In genomic region chr11:105508660-105509038, GRCm38 (mm10) we compare ENCODE assay signal across 16 mouse cellular contexts. TPM values are rescaled to one million over a fixed set of nuclear protein-coding genes. Genes with fewer than 3 reads are reported as not detected.
DNase-seq lines count a peak whose midpoint lies in the region; ATAC-seq and TF ChIP-seq lines count a peak whose summit lies in the region.
"Had no signal": no experiment of that assay in that cellular context is flagged by ENCODE, and none has a peak within 500 bp of the region (broad histone marks: within the 10 kb centered on the region; RNA-seq: fewer than 3 reads in every experiment).

No protein-coding gene starts in this region.

- intact Hi-C loops in heart, postnatal 10 days (cut with DNase I) = loop anchor here (5.0 kb wide), 1 partner anchor 141 kb away; no protein-coding TSS in a partner anchor

- peak overlapping the region; percentile 42 for H3K4me2 ChIP-seq in heart, embryonic 14.5 days (ENCODE audit: low read length)
- peak overlapping the region; percentile 35 for H3K4me2 ChIP-seq in forebrain, embryonic 11.5 days (ENCODE audit: low read depth, low read length, severe bottlenecking)
- peak overlapping the region; percentile 37; the same call in 1 of the 2 replicates for H3K4me2 ChIP-seq in hindbrain, postnatal 0 days (ENCODE audit: low read depth, low read length)
- peak overlapping the region; percentile 47 for H3K4me2 ChIP-seq in neural tube, embryonic 12.5 days (replicated peaks)
- H3K4me2 ChIP-seq: stomach, embryonic 15.5 days had no signal

- H3K9ac ChIP-seq in heart, embryonic 14.5 days (ENCODE audit: low read length) = no peak overlapping the region
- no peak overlapping the region for H3K9ac ChIP-seq in forebrain, embryonic 11.5 days (ENCODE audit: low read length)
- H3K9ac ChIP-seq in hindbrain, postnatal 0 days (replicated peaks; ENCODE audit: low read length) = no peak overlapping the region
- H3K9ac ChIP-seq in neural tube, embryonic 12.5 days = no peak overlapping the region
- H3K9ac ChIP-seq: stomach, embryonic 15.5 days had no signal

- no peaks in the 10 kb centered on the region for H3K27me3 ChIP-seq in heart, embryonic 14.5 days (ENCODE audit: control insufficient read depth, insufficient read depth, low read length)
- no peaks in the 10 kb centered on the region for H3K27me3 ChIP-seq in forebrain, embryonic 11.5 days (ENCODE audit: control insufficient read depth, insufficient read depth, low read length)
- H3K27me3 ChIP-seq in hindbrain, postnatal 0 days (ENCODE audit: insufficient read depth, low read length) = no peaks in the 10 kb centered on the region
- H3K27me3 ChIP-seq in neural tube, embryonic 12.5 days (replicated peaks) = no peaks in the 10 kb centered on the region
- H3K27me3 ChIP-seq: stomach, embryonic 15.5 days had no signal

- peaks cover 43 to 56% of the 10 kb centered on the region in 2 experiments for H3K4me1 ChIP-seq in heart, embryonic 14.5 days (ENCODE audit: control insufficient read depth in 2 of 2, insufficient read depth in 2 of 2, low read length in 2 of 2)
- H3K4me1 ChIP-seq in forebrain, embryonic 11.5 days (replicated peaks; ENCODE audit: control insufficient read depth, insufficient read depth, low read length) = peaks cover 20% of the 10 kb centered on the region
- peaks cover 22% of the 10 kb centered on the region for H3K4me1 ChIP-seq in hindbrain, postnatal 0 days (ENCODE audit: insufficient read depth, low read length)
- peaks cover 30% of the 10 kb centered on the region for H3K4me1 ChIP-seq in neural tube, embryonic 12.5 days

- WGBS in heart, embryonic 14.5 days = 64% methylated on average over 7 of the region's 7 CpGs
- WGBS in forebrain, embryonic 11.5 days = 64% methylated on average over 7 of the region's 7 CpGs
- 46% methylated on average over 7 of the region's 7 CpGs for WGBS in hindbrain, postnatal 0 days
- 54% methylated on average over 7 of the region's 7 CpGs for WGBS in neural tube, embryonic 12.5 days

- H3K4me3 ChIP-seq in heart, embryonic 14.5 days (ENCODE audit: control insufficient read depth in 1 of 2, insufficient read depth in 1 of 2, low read depth in 1 of 2, low read length in 2 of 2) = no peak overlapping the region
- H3K4me3 ChIP-seq in forebrain, embryonic 11.5 days (ENCODE audit: low read depth, low read length) = no peak overlapping the region
- H3K4me3 ChIP-seq in hindbrain, postnatal 0 days (ENCODE audit: low read length) = no peak overlapping the region
- no peak overlapping the region for H3K4me3 ChIP-seq in neural tube, embryonic 12.5 days
- H3K4me3 ChIP-seq: stomach, embryonic 15.5 days had no signal

- TF ChIP-seq CTCF in hindbrain, postnatal 0 days (IDR thresholded peaks at IDR 0.05; ENCODE audit: low read depth) = no peak

- peak overlapping the region in 1 of 2 experiments; percentile 62; a peak in 1 of 4 replicates for H3K27ac ChIP-seq in heart, embryonic 14.5 days (replicated peaks in 1 of 2; ENCODE audit: control insufficient read depth in 1 of 2, insufficient read depth in 1 of 2, low read depth in 2 of 2, low read length in 2 of 2)
- H3K27ac ChIP-seq in forebrain, embryonic 11.5 days (ENCODE audit: low read depth, low read length) = peak overlapping the region; percentile 71; the same call in 1 of the 2 replicates
- peak overlapping the region; percentile 81 for H3K27ac ChIP-seq in hindbrain, postnatal 0 days
- H3K27ac ChIP-seq in neural tube, embryonic 12.5 days = no peak overlapping the region
- H3K27ac ChIP-seq: kidney, postnatal 0 days; stomach, embryonic 15.5 days had no signal

- no peak for ATAC-seq in heart, embryonic 14.5 days (ENCODE audit: insufficient number of reproducible peaks, insufficient read depth, low FRiP score, low read depth)
- peak; percentile 39 for ATAC-seq in forebrain, embryonic 11.5 days (replicated peaks; ENCODE audit: low FRiP score)
- ATAC-seq in hindbrain, postnatal 0 days = peak; percentile 58
- ATAC-seq in neural tube, embryonic 12.5 days (ENCODE audit: low FRiP score, low read depth) = peak; percentile 43
- no peak for ATAC-seq in granulocyte monocyte progenitor cell, adult 5-6 weeks (replicated peaks; ENCODE audit: poor library complexity, severe bottlenecking)

- no peaks in the 10 kb centered on the region for H3K36me3 ChIP-seq in heart, embryonic 14.5 days (ENCODE audit: control insufficient read depth, insufficient read depth, low read length)
- no peaks in the 10 kb centered on the region for H3K36me3 ChIP-seq in forebrain, embryonic 11.5 days (ENCODE audit: control insufficient read depth, insufficient read depth, low read length)
- H3K36me3 ChIP-seq in hindbrain, postnatal 0 days (ENCODE audit: insufficient read depth, low read length) = no peaks in the 10 kb centered on the region
- no peaks in the 10 kb centered on the region for H3K36me3 ChIP-seq in neural tube, embryonic 12.5 days
- H3K36me3 ChIP-seq: stomach, embryonic 15.5 days had no signal

- no peaks in the 10 kb centered on the region for H3K9me3 ChIP-seq in heart, embryonic 14.5 days (ENCODE audit: control insufficient read depth, low read length)
- no peaks in the 10 kb centered on the region for H3K9me3 ChIP-seq in forebrain, embryonic 11.5 days (ENCODE audit: control insufficient read depth, low read length)
- H3K9me3 ChIP-seq in hindbrain, postnatal 0 days (ENCODE audit: low read length) = no peaks in the 10 kb centered on the region
- H3K9me3 ChIP-seq in neural tube, embryonic 12.5 days = no peaks in the 10 kb centered on the region
- H3K9me3 ChIP-seq: stomach, embryonic 15.5 days had no signal

- DNase-seq in heart, postnatal 10 days = no peak
- no peak for DNase-seq in forebrain, embryonic 11.5 days (ENCODE audit: low spot score)
- no peak for DNase-seq in hindbrain, postnatal 0 days (ENCODE audit: low spot score)
- no peak for DNase-seq in lung, postnatal 36 days
- DNase-seq in ovary, adult 18-20 months (ENCODE audit: low spot score) = no peak
- DNase-seq: adrenal gland, postnatal 25 days; cerebellum, adult 9-10 months; lung, adult 18-20 months had no signal

RNA-seq across cellular contexts. Expression of gene March10, which starts 52.1 kb away (rescaled TPM):
- 0.28 TPM in 1 of 2 replicates, not detected in the other for polyA plus RNA-seq in heart, embryonic 14.5 days (2014; fragmentation: Nextera tagmentation; extraction: Ambion mirVana)
- not detected for total RNA-seq in heart, postnatal 10 days (2021)
- 0.55 TPM in 1 of 2 replicates, not detected in the other for polyA plus RNA-seq in forebrain, embryonic 11.5 days (2014; fragmentation: Nextera tagmentation; extraction: Ambion mirVana)
- total RNA-seq in hindbrain, postnatal 0 days (2014; rRNA removed) = 0.52 and 1.2 TPM in 2 replicates
- polyA plus RNA-seq in hindbrain, postnatal 0 days (2015; fragmentation: Nextera tagmentation; extraction: Ambion mirVana) = 0.52 and 0.58 TPM in 2 replicates
- 0.15 and 0.17 TPM in 2 replicates for polyA plus RNA-seq in neural tube, embryonic 12.5 days (2016; fragmentation: Nextera tagmentation; extraction: Ambion mirVana)
- not detected in 2 replicates for total RNA-seq in granulocyte monocyte progenitor cell, adult 5-6 weeks (2014; fragmentation: Nextera tagmentation)
- not detected in 2 replicates for total RNA-seq in granulocyte monocyte progenitor cell, adult 5-6 weeks (2017)
- total RNA-seq: adrenal gland, postnatal 25 days; monocyte, adult 5-6 weeks had no signal
- polyA plus RNA-seq: heart, postnatal 0 days; stomach, embryonic 15.5 days; urinary bladder, adult 2 months had no signal

Comparison
In these comparisons a context has a peak if more than half of its experiments do, and no peak if none do; other contexts are left out.
1. ATAC-seq: peak in forebrain, embryonic 11.5 days (single experiment), hindbrain, postnatal 0 days (single experiment) and neural tube, embryonic 12.5 days (single experiment); none in heart, embryonic 14.5 days (single experiment) and granulocyte monocyte progenitor cell, adult 5-6 weeks (single experiment).
2. Peak in every context shown above with its lines, with median percentiles within 50 percentile points of each other: H3K4me2 ChIP-seq.